Mouse (Mus musculus): Measurements from ENCODE around the gene Syk. TPM values are rescaled to one million over a fixed set of nuclear protein-coding genes. Genes with fewer than 3 reads are reported as not detected.

The Syk gene
- total RNA-seq, 2 experiments from 2014 or later = 40.1 to 67.4 TPM

DNA sequence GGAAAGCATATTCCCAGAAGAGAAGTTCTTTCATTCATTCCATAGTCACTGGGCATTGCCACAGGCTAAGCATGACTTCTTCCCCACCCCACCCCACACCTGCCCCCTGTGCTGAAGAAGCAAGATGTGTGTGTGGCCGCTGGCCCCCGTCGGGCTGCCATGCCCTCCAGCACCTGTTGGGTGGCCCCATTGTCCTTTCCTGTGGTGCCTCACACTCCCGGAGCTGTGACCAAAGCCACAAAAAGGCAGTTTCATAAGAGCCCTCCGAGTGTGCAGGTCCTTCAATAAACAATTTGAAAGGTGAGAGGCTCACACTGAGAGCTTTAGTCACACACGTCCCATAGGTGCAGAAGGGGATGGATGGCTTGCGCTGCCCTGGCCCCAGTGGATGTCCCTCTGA lies 16.2 kb upstream of the Syk start:
- peak; percentile 22; the same call in 1 of the 2 replicates for ATAC-seq (replicated peaks; ENCODE audit: poor library complexity)

DNA sequence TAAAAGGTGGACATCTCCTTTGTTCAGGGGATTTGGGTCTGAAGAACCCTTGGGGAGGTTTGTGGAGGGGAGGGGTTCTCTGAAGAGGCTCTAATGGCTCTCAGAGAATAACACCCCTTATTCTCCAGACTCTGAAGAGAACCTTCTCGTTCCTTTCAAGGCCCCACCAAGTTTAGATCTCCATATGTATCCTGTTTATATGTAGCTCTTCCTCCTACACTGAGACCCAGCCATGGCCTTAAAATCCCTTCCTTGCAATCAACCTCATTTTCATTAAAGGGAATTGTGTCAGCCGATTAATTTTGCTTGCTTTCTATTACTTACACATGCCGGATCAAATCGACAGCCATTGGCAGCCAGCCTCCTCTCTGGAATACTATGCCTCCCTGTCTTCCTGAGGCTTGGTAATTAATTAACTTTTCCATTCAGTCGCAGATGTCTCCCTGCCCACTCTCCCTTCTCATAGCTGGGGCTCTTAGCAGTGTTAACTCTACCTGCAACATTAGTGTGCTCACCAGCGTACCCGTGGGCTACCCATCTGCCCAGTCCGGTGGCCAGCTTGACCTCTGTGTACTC lies 13.7 kb upstream of the Syk start:
- ATAC-seq (replicated peaks; ENCODE audit: poor library complexity) = no peak

DNA sequence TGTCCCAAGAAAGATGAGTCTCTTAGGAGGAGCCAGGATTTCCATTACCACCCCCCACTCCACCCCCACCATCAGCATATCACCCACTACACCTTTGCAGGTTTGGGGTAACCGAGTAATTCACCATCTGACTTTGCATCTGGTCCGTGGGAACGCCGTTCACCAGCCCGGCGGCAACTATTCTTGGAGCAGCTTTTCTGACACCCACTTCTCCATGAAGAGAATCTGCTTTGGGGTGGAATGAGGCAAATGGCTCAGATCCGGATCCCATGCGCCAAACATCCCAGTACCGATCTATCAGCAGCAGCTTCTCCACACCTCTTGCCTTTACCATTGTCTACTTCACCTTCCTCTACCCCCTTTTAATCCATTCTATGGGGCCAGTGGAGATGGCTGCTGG lies 12.7 kb upstream of the Syk start:
- ATAC-seq (replicated peaks; ENCODE audit: poor library complexity) = no peak

DNA sequence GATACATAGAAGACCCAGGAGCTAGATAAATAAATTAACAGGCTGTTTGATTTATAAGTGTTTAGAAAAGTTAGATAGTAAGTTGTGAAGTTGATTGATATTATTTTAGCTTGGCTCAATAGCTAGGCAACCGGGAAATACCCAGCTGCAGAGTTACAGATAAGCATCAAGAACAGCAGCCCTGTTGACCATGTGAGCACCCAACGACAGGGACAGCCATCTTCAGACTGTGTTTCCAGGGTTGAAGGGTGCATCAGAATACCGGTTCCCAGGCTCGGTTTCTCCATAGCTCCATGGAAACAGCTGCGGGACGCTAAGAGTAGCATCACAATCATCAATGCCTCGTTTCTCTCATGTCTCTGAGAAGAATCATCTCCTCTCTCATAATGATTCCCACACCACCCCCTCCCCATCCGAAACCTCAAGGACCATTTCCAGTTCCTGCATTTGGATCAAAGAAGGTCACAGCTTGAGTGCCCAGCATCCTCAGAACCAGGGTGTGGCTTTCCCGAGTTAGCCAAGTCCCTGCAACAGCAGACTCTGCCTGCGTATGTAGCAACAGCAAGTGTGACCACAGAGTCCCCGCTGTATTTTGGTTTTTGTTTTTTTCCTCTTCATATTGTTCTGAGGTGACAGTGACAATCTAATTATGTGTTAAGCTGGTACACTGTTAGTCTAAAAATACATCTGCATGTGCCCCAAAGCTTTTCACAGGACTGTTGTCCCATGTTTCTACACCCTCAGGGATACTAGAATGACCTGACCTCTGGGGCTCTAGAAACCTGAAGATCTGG lies 11.2 kb upstream of the Syk start:
- ATAC-seq (replicated peaks; ENCODE audit: poor library complexity) = peak; percentile 78

DNA sequence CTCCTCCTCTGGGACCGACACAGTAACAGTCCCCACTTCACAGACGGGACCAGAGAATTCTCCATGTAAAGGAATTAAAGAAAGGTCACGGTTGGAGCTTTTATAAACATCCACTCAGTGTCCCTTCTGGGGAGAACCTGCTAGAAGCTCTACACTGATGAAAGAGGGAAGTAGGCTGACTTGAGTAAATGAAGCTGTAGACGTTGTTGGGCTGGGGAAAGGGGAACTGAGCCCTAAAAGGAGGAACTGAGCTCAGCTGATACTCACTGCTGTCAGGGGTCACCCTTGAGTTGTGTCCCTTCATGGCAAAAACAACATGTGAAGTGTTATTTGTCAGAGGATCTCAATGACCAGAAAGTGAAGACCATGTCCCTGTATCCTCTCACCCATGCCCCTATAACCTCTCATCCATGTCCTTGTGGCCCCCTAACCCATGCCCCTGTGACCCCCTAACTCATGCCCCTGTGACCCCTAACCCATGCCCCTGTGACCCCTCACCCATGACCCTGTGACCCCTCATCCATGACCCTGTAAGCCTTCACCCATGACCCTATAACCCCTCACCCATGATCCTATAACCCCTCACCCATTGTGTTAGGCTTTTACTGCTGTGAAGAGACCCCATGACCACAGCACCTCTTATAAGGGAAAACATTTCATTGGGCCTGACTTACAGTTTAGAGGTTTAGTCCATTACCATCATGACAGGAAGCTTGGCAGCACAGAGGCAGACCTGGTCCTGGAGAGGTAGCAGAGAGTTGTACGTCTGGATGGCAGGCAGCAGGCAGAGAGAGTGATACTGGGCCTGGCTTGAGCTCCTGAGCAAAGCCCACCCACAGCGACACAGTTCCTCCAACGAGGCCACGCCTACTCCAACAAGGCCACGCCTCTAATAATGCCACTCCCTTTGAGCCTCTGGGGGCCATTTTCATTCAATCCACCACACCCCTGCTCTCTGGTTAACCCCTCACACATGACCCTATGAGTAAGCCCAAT lies 10.2 kb upstream of the Syk start:
- peak; percentile 85 for ATAC-seq (replicated peaks; ENCODE audit: poor library complexity)

DNA sequence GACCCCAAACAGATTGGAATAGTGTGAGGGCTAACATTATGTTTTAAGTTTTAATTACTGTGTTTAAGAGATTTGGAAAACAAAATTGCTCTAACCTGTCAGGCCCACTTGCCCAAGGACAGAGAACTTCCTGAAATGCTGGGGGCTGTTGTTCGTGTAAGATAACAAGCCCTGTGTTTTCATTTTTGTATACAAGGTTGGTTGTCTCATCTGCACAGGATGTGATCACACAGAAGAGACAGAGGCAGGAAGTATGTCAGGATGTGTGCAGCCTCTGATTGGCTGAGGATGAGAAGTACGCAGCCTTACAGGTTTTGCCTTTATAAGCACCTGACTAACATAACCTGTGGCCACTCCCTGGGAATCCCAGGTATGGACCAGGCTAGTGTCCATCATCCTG lies 8.7 kb upstream of the Syk start:
- no peak for ATAC-seq (replicated peaks; ENCODE audit: poor library complexity)

DNA sequence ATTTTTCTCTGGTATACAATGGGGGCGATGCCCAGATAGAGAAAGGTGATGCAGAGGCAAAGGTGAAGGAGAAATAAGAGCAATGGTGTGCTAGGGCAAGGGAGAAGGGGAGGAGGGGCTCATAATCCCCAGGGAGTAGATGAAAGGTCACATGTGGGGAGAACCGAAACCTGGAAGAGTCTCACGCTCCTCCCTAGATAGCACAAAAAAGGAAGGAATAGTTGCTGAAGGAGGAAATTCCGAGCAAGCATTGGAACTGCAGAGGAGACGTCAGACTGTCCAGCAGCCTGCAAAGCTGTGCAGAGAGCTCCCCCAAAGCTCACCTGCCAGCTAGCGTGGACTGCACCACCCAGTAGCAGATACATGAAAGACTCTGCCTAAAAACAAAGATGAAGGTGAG lies 7.5 kb upstream of the Syk start:
- ATAC-seq (replicated peaks; ENCODE audit: poor library complexity) = no peak

DNA sequence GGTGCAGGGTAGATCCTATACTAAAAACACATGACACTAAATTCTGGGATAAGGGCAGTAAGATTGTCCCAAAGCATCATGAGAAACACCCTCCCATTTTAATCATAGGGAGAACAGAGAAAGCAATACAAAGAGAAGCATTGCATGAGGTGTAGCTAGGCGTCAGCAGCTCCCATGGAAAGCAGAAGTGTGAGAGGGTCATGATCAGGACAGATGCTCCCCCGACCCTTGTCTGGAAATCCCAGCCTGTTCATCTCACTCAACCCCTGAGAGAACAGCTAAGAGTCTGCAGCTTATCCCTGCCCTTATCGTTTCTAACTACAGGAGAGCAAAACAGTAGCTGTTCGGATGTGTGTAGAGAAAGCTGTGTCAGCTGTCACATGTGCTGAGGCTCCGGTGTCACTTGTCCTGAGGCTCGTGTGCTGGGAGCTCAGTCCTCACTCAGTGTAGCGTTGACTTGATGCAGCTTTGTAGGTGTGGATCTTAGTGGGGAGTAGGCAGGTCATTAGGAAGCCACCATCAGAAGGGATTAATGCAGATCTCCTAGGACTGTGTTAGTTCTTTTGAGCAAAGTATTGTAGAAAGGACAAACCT lies 6.9 kb upstream of the Syk start:
- ATAC-seq (replicated peaks; ENCODE audit: poor library complexity) = no peak; the same call in 1 of the 2 replicates

DNA sequence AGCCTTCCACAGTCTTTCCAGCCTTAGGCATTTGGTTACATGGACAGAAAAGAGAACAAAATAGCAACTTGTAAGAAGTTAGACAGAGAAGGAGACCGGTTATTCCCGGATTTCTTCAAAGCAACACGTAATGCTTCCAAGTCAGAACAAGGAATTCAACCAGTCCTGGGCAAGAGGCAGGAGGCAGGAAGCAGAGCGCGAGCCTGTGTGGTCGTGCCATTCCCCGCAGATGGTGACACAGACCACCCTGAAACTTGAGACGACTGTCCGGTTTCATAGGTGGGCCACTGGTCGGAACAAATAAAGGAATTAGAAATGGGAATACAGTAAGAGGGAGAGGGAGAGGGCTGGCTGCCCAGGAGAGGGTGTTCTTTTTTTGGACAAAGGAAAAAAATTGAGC lies 6.1 kb upstream of the Syk start:
- no peak for ATAC-seq (replicated peaks; ENCODE audit: poor library complexity)

DNA sequence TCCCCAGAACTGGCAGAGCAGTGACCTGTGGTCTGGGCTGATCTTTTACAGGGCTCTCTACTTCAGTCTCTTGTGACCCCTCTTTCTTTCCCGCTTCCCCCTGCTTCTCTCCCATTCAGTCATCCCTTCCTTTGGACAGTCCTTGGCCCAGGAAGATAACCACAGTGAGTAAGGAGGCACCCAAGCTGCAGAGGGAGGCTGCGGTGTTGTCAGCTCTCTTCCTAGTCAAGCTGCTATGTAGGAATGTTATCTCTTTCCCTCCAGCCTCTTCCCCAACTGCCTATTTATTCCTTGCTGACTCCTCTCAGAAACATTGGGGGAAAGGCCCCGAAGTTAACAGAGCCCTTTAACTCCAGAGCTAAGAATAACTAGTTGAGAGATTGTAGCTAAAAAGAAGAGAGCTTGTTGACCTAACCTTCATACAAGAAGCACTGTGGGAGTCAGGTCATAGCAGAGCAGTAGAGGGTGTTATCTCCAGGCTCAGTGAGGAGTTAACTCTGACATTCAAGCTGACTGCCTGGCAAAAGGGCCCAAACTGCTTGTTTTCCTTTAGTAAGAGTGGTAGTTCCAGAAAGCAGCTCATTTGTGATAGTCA lies 5.5 kb upstream of the Syk start:
- ATAC-seq (replicated peaks; ENCODE audit: poor library complexity) = no peak

DNA sequence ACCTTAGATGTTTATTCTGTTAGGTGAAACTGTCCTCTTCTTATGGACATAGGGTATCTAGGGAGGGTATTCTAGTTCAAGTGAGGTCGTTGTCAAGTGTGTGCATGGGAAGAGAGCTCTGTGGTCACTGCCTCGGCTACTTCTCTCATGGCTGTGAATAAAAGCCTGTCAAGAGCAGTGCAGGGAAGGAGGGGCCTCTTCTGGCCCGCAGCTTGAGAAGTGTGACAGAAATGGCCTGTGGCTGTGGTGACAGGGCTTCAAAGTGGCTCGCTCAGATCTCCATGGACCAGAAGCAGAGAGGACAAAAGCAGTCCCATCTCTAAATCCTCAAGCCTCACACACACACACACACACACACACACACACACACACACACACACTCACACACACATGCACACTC lies 5.0 kb upstream of the Syk start:
- 0 out of 2 replicates have a peak, but pooled peaks have one; percentile 22 for ATAC-seq (replicated peaks; ENCODE audit: poor library complexity)

DNA sequence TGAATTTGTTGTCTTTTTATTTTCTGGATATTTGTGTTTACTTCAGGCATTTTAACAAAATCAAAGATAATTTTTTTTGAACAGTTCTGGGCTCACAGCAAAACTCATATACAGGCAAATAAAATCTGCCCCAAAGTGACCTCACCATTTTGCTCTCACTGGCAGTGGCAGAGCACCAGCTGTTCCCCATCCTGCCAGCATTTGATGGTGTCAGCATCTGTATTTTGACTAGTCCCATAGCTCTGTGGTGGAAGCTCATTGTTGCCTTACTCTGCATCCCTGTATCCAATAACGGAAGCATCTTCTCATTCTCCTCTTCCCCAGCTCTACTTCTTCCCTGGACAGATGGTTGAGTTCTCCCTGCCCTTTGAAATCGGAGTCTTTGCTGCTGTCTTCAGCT lies 4.2 kb upstream of the Syk start:
- ATAC-seq (replicated peaks; ENCODE audit: poor library complexity) = no peak

DNA sequence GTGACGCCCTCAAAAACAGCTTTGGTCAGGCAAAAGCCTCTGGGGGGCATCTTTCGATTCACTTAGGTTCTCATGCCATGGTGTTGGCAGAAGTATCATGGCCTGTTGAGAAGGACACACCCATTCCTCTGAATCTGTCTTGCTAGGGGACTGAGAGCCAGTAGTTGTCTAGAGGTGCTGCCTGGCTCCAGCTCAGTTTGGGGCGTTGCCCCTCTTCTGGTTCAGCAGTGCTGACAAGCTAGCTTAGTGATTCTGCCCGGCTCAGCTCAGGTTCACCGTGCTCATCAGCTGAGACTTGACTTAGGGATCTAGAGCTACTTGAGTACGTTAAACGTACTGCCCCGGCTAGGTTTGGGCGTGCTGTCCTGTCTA lies 481 bp upstream of the Syk start:
- peak; percentile 56 for ATAC-seq (replicated peaks; ENCODE audit: poor library complexity)

DNA sequence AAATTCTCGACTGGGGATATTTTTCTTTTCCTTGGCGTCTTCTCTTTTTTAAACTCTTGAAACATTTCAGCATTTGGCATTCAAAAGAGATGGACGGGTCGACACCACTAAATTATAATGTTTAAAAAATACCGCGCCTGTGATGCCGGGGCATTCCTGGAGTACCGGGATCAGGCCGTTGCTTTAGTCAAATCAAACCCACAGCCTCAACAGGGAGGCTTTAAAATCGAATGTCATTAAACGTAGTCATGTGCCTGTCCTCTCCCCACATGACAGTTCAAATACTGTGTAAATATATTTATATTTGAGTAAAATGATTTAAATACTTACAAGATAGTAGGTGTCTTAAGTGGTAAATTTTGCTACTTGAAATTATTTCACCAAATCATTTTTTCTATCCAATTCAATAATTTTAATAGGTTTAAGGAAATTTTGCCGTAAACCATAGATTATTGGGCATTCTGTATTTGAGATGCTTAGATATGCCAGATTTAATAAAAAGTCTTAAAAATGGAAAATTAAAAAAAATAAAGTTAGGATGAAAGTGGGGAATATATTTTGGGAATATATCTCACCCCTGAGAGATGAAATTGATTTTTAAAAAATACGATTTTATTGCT lies 1.1 kb downstream of the Syk start:
- ATAC-seq (replicated peaks; ENCODE audit: poor library complexity) = no peak

DNA sequence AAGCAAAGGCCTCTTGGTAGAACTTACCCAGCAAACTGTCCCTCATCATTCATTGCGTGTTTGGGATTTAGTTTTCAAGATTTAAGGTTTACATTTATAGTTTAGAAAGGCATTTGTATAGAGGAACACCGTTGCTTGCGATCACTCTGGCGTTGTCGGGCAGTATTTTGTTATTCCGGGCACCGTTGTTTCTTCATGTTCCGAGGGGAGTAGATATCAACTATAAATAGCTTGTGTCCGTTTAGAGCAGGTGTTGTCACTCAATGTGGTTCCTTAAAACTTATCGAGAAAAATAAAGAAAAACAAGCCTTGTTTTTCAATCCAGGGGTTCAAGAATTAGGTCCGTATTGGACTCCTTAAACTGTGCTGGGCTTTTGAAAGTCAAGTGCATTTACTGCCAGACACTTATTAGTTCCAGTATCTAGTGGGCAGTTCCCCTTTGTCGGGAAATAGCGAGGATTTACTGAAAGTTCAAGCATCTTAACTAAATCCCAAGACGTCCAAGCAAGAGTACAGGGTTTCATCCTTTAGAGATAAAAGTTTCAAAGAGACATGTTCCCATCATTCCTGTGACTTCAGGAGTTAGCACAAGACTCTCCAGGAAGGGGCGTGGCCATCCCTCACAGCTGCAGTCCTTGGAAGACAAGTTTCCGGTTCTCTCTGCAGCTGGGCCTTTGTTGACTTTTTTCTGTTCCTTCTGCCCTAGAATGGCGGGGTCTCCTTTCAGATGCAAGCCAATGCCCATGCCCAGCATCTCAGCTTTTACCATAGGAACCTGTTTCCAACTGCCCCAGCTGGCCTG lies 1.9 kb downstream of the Syk start:
- ATAC-seq (replicated peaks; ENCODE audit: poor library complexity) = 0 out of 2 replicates have a peak, but pooled peaks have one; percentile 28

DNA sequence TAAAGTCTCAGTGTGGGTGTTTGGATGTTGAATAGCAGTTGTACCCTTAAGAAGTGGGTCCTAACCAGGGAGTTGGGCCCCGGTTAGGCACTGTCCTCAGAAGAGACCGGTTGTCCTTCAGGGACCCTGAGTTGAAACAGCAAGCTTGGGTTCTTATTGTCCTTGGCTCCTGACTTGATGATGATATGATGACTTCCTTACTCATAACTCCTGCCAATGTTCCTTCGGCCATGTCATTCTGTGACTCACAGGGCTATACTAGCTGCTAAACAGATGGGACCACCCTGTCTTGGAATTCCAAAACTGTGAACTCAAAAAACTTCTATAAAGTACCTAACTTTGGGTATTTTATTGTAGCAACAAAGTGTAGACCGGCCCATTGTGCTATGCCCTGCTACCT lies 4.8 kb downstream of the Syk start:
- no peak for ATAC-seq (replicated peaks; ENCODE audit: poor library complexity)

DNA sequence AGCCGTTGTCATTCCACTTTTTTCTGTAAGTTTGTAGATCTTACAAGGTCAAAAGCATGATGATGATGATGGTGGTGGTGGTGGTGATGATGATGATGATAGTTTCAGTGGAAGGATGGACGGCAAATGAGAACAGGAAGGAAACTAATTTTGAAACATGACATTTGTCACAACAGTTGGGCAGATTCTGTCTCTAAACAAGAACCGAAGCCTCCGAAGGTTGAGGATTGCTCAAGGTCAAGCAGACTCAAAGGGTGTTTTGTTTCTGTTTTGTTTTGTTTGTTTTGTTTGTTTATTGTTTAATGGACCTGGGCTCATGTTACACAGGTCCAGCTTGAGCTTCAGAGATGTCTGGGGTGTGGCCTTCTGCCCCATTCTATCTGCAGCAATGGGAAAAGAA lies 6.1 kb downstream of the Syk start:
- ATAC-seq (replicated peaks; ENCODE audit: poor library complexity) = peak; percentile 40; the same call in 1 of the 2 replicates

DNA sequence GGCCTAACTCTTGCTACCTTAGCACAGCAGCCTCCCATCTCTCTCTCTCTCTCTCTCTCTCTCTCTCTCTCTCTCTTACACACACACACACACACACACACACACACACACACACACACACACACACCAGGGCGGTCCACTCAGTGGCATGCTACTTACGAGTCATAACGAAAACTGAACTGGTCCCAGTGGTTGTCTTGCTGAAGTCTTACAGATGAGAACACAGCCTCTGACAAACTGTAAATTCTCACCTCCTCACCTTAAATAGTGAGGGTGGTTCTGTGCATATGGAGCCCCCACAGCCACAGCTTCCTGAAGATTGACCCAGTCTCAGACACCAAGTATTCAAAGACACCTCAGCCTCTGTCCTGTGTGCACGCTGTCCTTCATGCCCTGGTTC lies 8.9 kb downstream of the Syk start:
- ATAC-seq (replicated peaks; ENCODE audit: poor library complexity) = no peak

DNA sequence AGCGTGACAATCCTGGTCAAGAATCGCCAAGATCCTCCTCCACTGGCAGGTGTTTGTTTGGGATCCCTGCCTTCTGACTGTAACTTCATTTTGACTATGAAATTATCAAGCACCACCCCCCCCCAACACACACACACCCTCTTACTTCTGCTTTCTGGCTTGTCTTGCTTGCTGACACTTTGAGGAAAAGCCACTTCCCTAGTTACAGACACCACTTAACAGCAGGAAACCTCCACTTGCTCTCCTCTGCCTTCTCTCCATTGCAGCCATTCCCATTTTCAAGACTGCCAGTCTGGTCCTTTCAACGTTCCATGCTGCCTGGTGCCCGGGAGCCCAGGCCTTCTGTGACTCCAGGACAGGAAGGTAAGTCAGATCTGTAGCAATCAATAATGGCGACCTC lies 13.7 kb downstream of the Syk start:
- peak; percentile 87 for ATAC-seq (replicated peaks; ENCODE audit: poor library complexity)

Measured in megakaryocyte progenitor cell, adult 5-6 weeks (primary cell).